Mouse (Mus musculus): ENCODE data around the gene Psmb5. TPM values are rescaled to one million over a fixed set of nuclear protein-coding genes. Genes with fewer than 3 reads are reported as not detected.
A peak's percentile ranks its signal among the peaks of the same experiment; 100 is the strongest.

Gene Psmb5
- 441 and 446 TPM in 2 replicates for polyA plus RNA-seq (2015; fragmentation: Nextera tagmentation; extraction: Ambion mirVana)

DNA sequence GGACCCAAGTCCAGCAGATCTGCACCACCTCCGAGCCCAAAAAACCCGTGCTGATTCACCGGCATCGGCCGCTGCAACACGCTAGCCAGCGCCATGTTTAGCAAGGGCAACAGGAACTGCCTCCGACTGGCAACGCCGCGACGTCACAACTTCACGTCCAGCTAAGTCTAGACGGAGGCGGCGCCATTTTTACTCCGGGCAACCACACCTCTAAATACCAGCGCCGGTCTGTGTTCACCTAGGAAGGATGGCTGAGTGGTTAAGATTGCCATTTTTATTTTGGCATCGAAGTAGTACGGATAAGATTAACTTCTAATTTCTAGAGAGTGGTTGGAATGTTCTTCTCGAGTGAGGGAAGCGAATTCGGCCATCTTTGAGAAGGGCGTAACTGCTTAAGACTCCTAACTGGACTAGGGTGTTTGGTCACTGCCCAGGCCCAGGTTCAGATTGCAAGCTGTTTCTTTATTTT lies at the start of gene Psmb5:
Gene Psmb5, minus strand, starts transcription at position 126 of the 469 bp plus-strand sequence.
- no peaks in the 10 kb centered on the region for H3K9me3 ChIP-seq
- H3K27me3 ChIP-seq, result no peaks in the 10 kb centered on the region
- peak within 1 kb of the TSS; percentile 87 for H3K9ac ChIP-seq
- H3K36me3 ChIP-seq, result peaks cover 18% of the 10 kb centered on the region
- WGBS, result under 1% methylated on average over 25 of the region's 25 CpGs
- peak within 1 kb of the TSS; percentile 60 for H3K4me2 ChIP-seq
- peak; percentile 88 for ATAC-seq (ENCODE audit: low FRiP score, low read depth)
- peaks cover 21% of the 10 kb centered on the region for H3K4me1 ChIP-seq (replicated peaks)
- peak within 1 kb of the TSS; percentile 79 for H3K4me3 ChIP-seq
- peak within 1 kb of the TSS; percentile 84 for H3K27ac ChIP-seq (replicated peaks)

DNA sequence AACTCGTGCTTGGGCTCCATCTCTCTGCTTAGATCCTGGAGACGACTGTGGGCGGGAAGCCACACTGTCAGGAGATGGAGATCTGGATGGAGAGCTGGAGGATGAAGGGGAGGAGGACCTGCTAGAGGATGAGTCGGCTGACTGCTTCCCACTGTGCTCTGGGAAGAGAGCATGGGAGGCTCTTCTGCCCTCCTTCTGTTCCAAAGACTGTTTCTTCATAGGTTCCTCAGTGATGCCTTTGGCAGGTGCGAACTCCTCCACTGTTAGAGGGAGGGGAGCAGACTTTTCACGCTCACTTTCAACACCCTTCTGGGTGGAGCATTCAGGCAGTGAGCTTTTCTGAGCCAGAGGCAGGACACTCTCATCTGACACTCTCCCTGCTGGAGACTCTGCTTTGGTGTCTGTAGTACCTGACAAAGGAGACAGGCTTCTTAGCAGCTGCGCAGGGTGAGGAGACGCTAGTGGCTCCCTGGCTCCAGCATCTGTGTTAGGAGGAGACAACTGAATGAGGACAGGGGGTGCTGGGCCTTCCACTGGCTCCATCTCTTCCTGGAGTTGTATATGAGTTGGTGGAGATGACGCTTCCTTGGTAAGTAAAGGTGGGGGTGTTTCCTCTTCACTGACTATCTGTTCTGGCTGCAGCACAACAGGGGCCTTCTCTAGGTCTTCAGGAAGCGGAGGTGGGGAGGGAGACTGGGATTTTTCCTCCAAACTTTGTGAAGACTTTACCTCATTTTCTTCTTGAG lies 46.8 kb upstream of the Psmb5 start:
- WGBS, result 94% methylated on average over 10 of the region's 10 CpGs
- Histone ChIP-seq H3K4me2 (no peak overlapping the region), H3K36me3 (peaks cover 87% of the 10 kb centered on the region), H3K9ac (no peak overlapping the region), H3K27me3 (no peaks in the 10 kb centered on the region), H3K4me3 (no peak overlapping the region), H3K27ac (replicated peaks) (no peak overlapping the region), H3K9me3 (no peaks in the 10 kb centered on the region), H3K4me1 (replicated peaks) (no peaks in the 10 kb centered on the region)
- no peak for ATAC-seq (ENCODE audit: low FRiP score, low read depth)

DNA sequence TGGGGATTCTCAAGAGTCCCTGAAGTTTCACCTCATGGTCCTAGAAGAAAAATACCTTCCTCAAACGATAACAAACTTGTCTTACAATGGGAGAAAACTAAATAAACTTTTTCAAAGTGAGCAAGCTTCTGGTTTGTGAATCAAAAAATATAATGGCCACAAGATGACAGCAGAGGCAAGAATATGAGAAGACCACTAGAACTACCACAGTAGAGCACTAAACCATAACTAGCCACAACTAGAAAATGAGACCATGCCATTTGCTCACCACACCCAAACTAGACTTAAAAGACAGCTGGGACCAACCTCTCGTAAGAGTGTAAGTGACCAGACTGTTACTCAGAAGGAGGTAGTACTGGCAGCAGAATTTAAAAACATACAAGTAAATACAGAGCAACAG lies 42.2 kb upstream of the Psmb5 start:
- Histone ChIP-seq H3K27me3 (no peaks in the 10 kb centered on the region), H3K4me2 (no peak overlapping the region), H3K9ac (no peak overlapping the region), H3K4me3 (no peak overlapping the region), H3K4me1 (replicated peaks) (no peaks in the 10 kb centered on the region), H3K36me3 (peaks cover 89% of the 10 kb centered on the region), H3K9me3 (no peaks in the 10 kb centered on the region), H3K27ac (replicated peaks) (no peak overlapping the region)
- ATAC-seq (ENCODE audit: low FRiP score, low read depth), result no peak
- WGBS, result 91% methylated on average over 2 of the region's 2 CpGs

DNA sequence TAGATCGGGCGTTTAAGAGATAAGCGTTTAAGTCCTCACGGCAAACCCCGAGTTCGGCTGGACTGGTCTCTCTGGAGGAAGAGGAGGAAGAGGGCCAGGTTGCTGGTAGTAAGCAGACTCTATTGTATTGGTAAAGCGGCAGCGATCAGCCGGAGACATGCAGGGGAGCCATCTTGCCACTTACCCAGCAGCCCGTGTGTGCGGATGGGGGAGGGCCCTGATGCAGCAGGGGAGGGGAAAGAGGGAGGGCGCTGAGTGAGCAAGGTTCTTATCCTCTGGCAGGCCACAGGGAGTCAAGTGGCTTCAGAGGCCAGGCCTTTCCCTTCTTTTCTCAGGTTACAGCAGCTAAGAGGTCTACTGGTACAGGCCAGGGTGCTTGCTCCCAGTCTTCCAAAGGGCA lies 35.7 kb upstream of the Psmb5 start:
- H3K27me3 ChIP-seq, result no peaks in the 10 kb centered on the region
- peak; percentile 86 for ATAC-seq (ENCODE audit: low FRiP score, low read depth)
- 0% methylated on average over 12 of the region's 12 CpGs for WGBS
- peaks cover 59% of the 10 kb centered on the region for H3K36me3 ChIP-seq
- H3K27ac ChIP-seq (replicated peaks), result peak overlapping the region; percentile 87
- H3K4me2 ChIP-seq, result peak overlapping the region; percentile 92
- H3K4me1 ChIP-seq (replicated peaks), result peaks cover 48% of the 10 kb centered on the region
- H3K9me3 ChIP-seq, result no peaks in the 10 kb centered on the region
- H3K9ac ChIP-seq, result peak overlapping the region; percentile 84
- H3K4me3 ChIP-seq, result peak overlapping the region; percentile 67

DNA sequence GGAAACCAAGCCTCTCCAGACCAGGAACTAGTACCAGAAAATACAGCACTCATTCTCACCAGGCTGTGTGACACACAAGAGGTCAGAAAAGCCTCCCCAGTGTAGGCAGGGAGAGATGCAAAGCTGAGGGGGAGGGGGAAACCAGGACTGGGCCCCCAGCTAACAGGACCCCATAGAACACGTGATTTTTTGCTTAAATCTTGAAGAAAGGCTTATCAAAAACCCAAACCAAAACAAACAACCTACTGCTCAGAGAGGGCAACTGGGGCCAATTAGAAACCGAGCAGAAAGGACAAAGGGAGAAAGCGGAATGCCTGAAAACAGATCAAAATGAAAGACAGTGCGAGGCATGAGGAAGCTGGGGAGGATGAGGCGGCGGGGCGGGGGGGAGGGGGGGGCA lies 35.0 kb upstream of the Psmb5 start:
- Histone ChIP-seq H3K27ac (replicated peaks) (peak overlapping the region; percentile 87), H3K27me3 (no peaks in the 10 kb centered on the region), H3K9ac (peak overlapping the region; percentile 84), H3K4me1 (replicated peaks) (peaks cover 55% of the 10 kb centered on the region), H3K9me3 (no peaks in the 10 kb centered on the region), H3K36me3 (peaks cover 59% of the 10 kb centered on the region), H3K4me3 (peak overlapping the region; percentile 67), H3K4me2 (peak overlapping the region; percentile 92)
- WGBS, result 0% methylated on average over 7 of the region's 7 CpGs
- ATAC-seq (ENCODE audit: low FRiP score, low read depth), result 0 out of 2 replicates have a peak, but pooled peaks have one; percentile 11

- peak overlapping the region; percentile 6; the same call in 1 of the 2 replicates for H3K4me3 ChIP-seq
- H3K9ac ChIP-seq, result 0 out of 2 replicates have a peak overlapping the region, but pooled peaks have one; percentile 21
- H3K27ac ChIP-seq (replicated peaks), result peak overlapping the region; percentile 22; the same call in 1 of the 2 replicates
- no peak; the same call in 1 of the 2 replicates for ATAC-seq (ENCODE audit: low FRiP score, low read depth)
- H3K4me1 ChIP-seq (replicated peaks), result peaks cover 55% of the 10 kb centered on the region
- peak overlapping the region; percentile 92 for H3K4me2 ChIP-seq
- WGBS, result 73% methylated on average over 4 of the region's 4 CpGs
- peaks cover 59% of the 10 kb centered on the region for H3K36me3 ChIP-seq
- no peaks in the 10 kb centered on the region for H3K27me3 ChIP-seq
- no peaks in the 10 kb centered on the region for H3K9me3 ChIP-seq
These were observed 33.7 kb upstream of the Psmb5 start for GRCm38 (mm10) chr14:54651556-54651955.

GRCm38 (mm10) chr14:54650621-54651454 lies 33.0 kb upstream of the Psmb5 start:
- Histone ChIP-seq H3K4me2 (peak overlapping the region; percentile 92), H3K27ac (replicated peaks) (peak overlapping the region; percentile 22; the same call in 1 of the 2 replicates), H3K27me3 (no peaks in the 10 kb centered on the region), H3K9me3 (no peaks in the 10 kb centered on the region), H3K4me1 (replicated peaks) (peaks cover 55% of the 10 kb centered on the region), H3K4me3 (peak overlapping the region; percentile 6; the same call in 1 of the 2 replicates), H3K9ac (no peak overlapping the region), H3K36me3 (peaks cover 59% of the 10 kb centered on the region)
- WGBS, result 64% methylated on average over 23 of the region's 23 CpGs
- ATAC-seq (ENCODE audit: low FRiP score, low read depth), result peak; percentile 31

DNA sequence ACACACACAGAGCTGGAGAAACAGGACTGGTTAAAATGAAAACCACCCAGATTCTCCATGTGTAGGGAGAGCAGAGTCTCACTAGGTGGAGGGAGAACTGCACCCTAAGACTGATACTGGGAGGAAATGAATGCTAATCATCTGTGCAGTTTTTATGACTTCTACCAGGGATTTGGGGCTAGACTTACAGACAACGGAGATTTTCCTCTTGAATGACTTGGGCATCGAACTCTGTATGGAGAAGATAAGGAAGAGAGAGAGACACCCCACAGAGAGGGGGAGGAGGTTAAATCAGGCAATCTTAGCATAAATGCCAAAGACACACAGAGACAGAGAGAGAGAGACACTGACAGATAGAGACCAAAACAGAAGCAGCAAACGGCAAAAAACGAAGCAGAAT lies 30.1 kb upstream of the Psmb5 start:
- Histone ChIP-seq H3K4me3 (no peak overlapping the region), H3K9me3 (no peaks in the 10 kb centered on the region), H3K36me3 (peaks cover 82% of the 10 kb centered on the region), H3K27me3 (no peaks in the 10 kb centered on the region), H3K27ac (replicated peaks) (no peak overlapping the region), H3K4me2 (no peak overlapping the region), H3K9ac (no peak overlapping the region), H3K4me1 (replicated peaks) (peaks cover 47% of the 10 kb centered on the region)
- no peak for ATAC-seq (ENCODE audit: low FRiP score, low read depth)
- 80% methylated on average over 4 of the region's 4 CpGs for whole genome bisulfite sequencing

DNA sequence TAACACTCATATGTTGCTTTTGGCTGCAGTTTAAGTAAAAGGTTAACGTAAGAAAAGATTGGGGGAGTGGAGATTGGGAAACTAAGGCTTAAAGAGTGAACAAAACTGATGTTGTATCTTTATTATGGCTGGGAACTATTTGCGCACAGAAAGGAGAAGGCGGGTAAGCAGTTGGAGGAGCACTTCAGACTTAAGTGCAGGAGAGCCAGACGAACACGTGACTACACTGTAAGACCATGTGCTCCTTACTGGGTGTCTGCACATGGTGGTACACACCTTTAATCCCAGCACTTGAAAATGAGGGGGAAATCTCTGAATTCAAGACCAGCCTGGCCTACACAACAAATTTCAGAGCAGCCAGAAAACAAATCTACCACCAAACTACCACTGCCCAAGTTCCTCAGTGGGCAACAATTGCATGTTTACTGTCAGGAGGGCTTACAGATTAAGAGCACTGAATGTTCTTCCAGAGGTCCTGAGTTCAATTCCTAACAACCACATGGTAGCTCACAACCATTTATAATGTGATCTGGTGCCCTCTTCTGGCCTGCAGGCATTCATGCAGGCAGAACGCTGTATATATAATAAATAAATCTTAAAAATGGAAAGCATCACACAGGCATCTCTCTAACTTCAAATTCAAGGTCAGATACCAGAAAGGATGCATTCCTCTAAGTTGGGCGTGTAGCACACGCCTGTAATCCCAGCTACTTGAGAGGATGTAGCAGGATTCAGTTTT lies 29.2 kb upstream of the Psmb5 start:
- Histone ChIP-seq H3K9ac (no peak overlapping the region), H3K9me3 (no peaks in the 10 kb centered on the region), H3K4me3 (no peak overlapping the region), H3K4me1 (replicated peaks) (peaks cover 43% of the 10 kb centered on the region), H3K27ac (replicated peaks) (no peak overlapping the region), H3K4me2 (no peak overlapping the region), H3K36me3 (peaks cover 90% of the 10 kb centered on the region), H3K27me3 (no peaks in the 10 kb centered on the region)
- WGBS, result 94% methylated on average over 8 of the region's 8 CpGs
- ATAC-seq (ENCODE audit: low FRiP score, low read depth), result no peak

DNA sequence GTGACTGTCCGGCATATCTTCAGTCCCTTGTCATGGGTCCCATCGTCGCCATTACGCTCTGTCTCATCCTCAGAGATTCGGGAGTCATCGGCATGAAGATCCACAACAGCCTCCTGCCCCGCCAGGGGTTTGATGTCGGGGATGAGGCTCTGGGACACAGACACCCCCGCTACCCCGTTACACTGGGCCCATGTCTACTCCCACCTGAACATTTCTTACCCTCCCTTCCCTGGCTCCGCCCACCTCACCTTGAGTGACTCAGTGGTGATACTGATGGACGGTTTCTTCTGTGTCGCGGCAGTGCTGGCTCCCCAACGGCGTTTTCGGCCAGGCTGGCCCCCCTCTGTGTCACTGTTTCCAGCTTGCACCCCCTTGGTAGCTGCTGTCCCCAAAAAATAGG lies 28.6 kb upstream of the Psmb5 start:
- no peak overlapping the region for H3K9ac ChIP-seq
- peaks cover 86% of the 10 kb centered on the region for H3K36me3 ChIP-seq
- H3K4me1 ChIP-seq (replicated peaks), result peaks cover 40% of the 10 kb centered on the region
- H3K27me3 ChIP-seq, result no peaks in the 10 kb centered on the region
- no peak overlapping the region for H3K27ac ChIP-seq (replicated peaks)
- no peaks in the 10 kb centered on the region for H3K9me3 ChIP-seq
- WGBS, result 96% methylated on average over 17 of the region's 17 CpGs
- ATAC-seq (ENCODE audit: low FRiP score, low read depth), result no peak
- H3K4me3 ChIP-seq, result no peak overlapping the region
- no peak overlapping the region for H3K4me2 ChIP-seq

DNA sequence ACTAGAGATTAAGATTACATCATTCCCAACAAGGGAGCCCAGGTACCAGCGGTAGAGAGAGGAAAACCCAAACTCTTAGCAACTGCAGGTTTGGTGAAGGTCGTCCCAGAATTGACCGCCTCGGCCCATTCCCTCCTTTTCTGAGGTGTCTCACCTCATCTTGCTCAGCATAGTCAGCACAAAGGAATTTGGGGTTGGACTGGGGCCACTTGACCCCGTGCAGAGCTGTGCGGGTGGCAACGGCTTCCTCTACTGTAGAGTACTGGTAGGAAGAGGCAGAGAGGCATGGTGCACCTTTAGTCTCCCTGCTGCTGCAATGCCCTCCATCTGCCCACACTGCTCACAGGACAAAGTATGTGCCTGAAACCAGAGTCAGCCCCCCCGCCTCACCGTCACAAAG lies 26.5 kb upstream of the Psmb5 start:
- WGBS, result 95% methylated on average over 9 of the region's 9 CpGs
- no peak overlapping the region for H3K4me2 ChIP-seq

More for the DNA sequence above, 26.5 kb upstream of the Psmb5 start:
- Histone ChIP-seq H3K4me3 (no peak overlapping the region), H3K27ac (replicated peaks) (no peak overlapping the region), H3K4me1 (replicated peaks) (peaks cover 30% of the 10 kb centered on the region), H3K36me3 (peaks cover 69% of the 10 kb centered on the region), H3K9ac (no peak overlapping the region), H3K27me3 (no peaks in the 10 kb centered on the region), H3K9me3 (no peaks in the 10 kb centered on the region)
- ATAC-seq (ENCODE audit: low FRiP score, low read depth), result no peak
